ENCODE assay signal across 20 mouse cellular contexts in the genomic region with DNA sequence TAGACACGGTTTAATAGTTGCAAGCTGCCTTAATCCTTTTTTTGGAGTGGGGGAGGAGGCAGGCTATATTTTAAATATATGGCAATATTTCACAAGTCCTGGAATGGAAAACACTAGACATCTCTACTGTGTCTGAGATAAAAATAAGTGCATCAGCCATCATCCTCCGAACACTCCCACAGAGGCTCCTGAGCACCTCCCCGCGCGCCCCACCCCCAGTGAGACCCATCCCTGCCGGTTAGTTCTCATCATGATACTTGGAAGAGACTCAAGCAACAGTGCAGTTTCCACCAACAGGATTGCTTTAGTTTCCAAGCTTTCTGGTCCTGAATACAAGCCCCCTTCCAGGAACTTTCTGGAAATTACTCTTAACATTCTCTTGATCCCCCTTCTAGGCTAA.
A peak's percentile ranks its signal among the peaks of the same experiment; 100 is the strongest.
DNase-seq lines count a peak whose midpoint lies in the region; ATAC-seq and TF ChIP-seq lines count a peak whose summit lies in the region.
"Had no signal": no experiment of that assay in that cellular context is flagged by ENCODE, and none has a peak within 500 bp of the region (broad histone marks: within the 10 kb centered on the region; RNA-seq: fewer than 3 reads in every experiment).

No protein-coding gene starts in this region.

- H3K9me3 ChIP-seq in forebrain, postnatal 0 days (ENCODE audit: low read length) = no peaks in the 10 kb centered on the region
- H3K9me3 ChIP-seq: embryonic facial prominence, embryonic 12.5 days; forebrain, embryonic 13.5 days; heart, embryonic 12.5 days; hindbrain, embryonic 10.5 days had no signal

- DNase-seq in frontal cortex, postnatal 25 days (ENCODE audit: low spot score in 2 of 2) = no peak
- DNase-seq in kidney, postnatal 14 days = peak; percentile 37
- no peak for DNase-seq in kidney, adult 2 months
- peak; percentile 21 for DNase-seq in right cerebral cortex, adult 18-20 months
- DNase-seq in right cerebral cortex, postnatal 4 days = no peak
- DNase-seq in telencephalon, adult 2 months (ENCODE audit: low read depth, low spot score) = peak; percentile 12
- DNase-seq in forebrain, postnatal 0 days = no peak
- DNase-seq: adrenal gland, postnatal 10 days; cerebellum, adult 11 months; cerebellum, adult 8-10 months; cerebellum, postnatal 14 days; embryo, embryonic 11 days; gastrocnemius, adult 2 months; gastrocnemius, postnatal 25 days had no signal

- H3K36me3 ChIP-seq in kidney, adult 2 months (ENCODE audit: control insufficient read depth, insufficient read depth, low read length) = no peaks in the 10 kb centered on the region
- no peaks in the 10 kb centered on the region for H3K36me3 ChIP-seq in forebrain, postnatal 0 days (ENCODE audit: insufficient read depth)
- H3K36me3 ChIP-seq: embryonic facial prominence, embryonic 12.5 days; heart, embryonic 12.5 days; hindbrain, embryonic 10.5 days had no signal

- WGBS in kidney, adult 2 months = 79% methylated on average over 6 of the region's 6 CpGs
- WGBS in forebrain, postnatal 0 days = 87% methylated on average over 6 of the region's 6 CpGs

- no peak overlapping the region for H3K27ac ChIP-seq in kidney, adult 2 months (ENCODE audit: insufficient read depth, low read depth, low read length)
- no peak overlapping the region for H3K27ac ChIP-seq in forebrain, postnatal 0 days (ENCODE audit: low read depth, low read length)
- H3K27ac ChIP-seq: embryonic facial prominence, embryonic 12.5 days; forebrain, embryonic 13.5 days; gastrocnemius, adult 2 months; hindbrain, embryonic 10.5 days; hindbrain, embryonic 14.5 days had no signal

- no peak for TF ChIP-seq POLR2A in kidney, adult 2 months (IDR thresholded peaks at IDR 0.05; ENCODE audit: low read depth, low read length)

- H3K4me3 ChIP-seq in kidney, adult 2 months (ENCODE audit: insufficient read depth, low read depth, low read length) = no peak overlapping the region
- no peak overlapping the region for H3K4me3 ChIP-seq in forebrain, postnatal 0 days (ENCODE audit: low read depth, low read length)
- H3K4me3 ChIP-seq: embryonic facial prominence, embryonic 12.5 days; forebrain, embryonic 13.5 days; gastrocnemius, adult 2 months; heart, embryonic 12.5 days; hindbrain, embryonic 10.5 days had no signal

- no peak overlapping the region for H3K9ac ChIP-seq in forebrain, postnatal 0 days
- H3K9ac ChIP-seq: embryonic facial prominence, embryonic 12.5 days; forebrain, embryonic 13.5 days; heart, embryonic 12.5 days; hindbrain, embryonic 14.5 days had no signal

- ATAC-seq in frontal cortex, adult (ENCODE audit: low TSS enrichment) = 0 out of 2 replicates have a peak, but pooled peaks have one; percentile 35
- no peak for ATAC-seq in forebrain, postnatal 0 days
- ATAC-seq: forebrain, embryonic 13.5 days had no signal

- no peaks in the 10 kb centered on the region for H3K27me3 ChIP-seq in kidney, adult 2 months (replicated peaks; ENCODE audit: control insufficient read depth, insufficient read depth, low read length)
- no peaks in the 10 kb centered on the region for H3K27me3 ChIP-seq in forebrain, postnatal 0 days (ENCODE audit: insufficient read depth, low read length)
- H3K27me3 ChIP-seq: embryonic facial prominence, embryonic 12.5 days; forebrain, embryonic 13.5 days had no signal

- no peaks in the 10 kb centered on the region for H3K4me1 ChIP-seq in kidney, adult 2 months (ENCODE audit: control insufficient read depth, insufficient read depth, low read length)
- no peaks in the 10 kb centered on the region for H3K4me1 ChIP-seq in forebrain, postnatal 0 days (ENCODE audit: insufficient read depth)
- H3K4me1 ChIP-seq: forebrain, embryonic 13.5 days had no signal

- no peak for TF ChIP-seq CTCF in kidney, adult 2 months (conservative IDR thresholded peaks at IDR 0.05; ENCODE audit: insufficient read depth, insufficient read length, low read depth, low read length)
- TF ChIP-seq CTCF in forebrain, postnatal 0 days (IDR thresholded peaks at IDR 0.05; ENCODE audit: low read depth) = no peak

- H3K4me2 ChIP-seq in forebrain, postnatal 0 days (ENCODE audit: low read depth) = no peak overlapping the region
- H3K4me2 ChIP-seq: embryonic facial prominence, embryonic 12.5 days; forebrain, embryonic 13.5 days; heart, embryonic 12.5 days; hindbrain, embryonic 14.5 days had no signal

Comparison
In these comparisons a context has a peak if more than half of its experiments do, and no peak if none do; other contexts are left out.
1. DNase-seq: peak in kidney, postnatal 14 days (single experiment), right cerebral cortex, adult 18-20 months (single experiment) and telencephalon, adult 2 months (single experiment); none in frontal cortex, postnatal 25 days (0 of 2), kidney, adult 2 months (single experiment), right cerebral cortex, postnatal 4 days (single experiment) and forebrain, postnatal 0 days (single experiment).